ENCODE assay signal across 26 mouse cellular contexts in the genomic region with DNA sequence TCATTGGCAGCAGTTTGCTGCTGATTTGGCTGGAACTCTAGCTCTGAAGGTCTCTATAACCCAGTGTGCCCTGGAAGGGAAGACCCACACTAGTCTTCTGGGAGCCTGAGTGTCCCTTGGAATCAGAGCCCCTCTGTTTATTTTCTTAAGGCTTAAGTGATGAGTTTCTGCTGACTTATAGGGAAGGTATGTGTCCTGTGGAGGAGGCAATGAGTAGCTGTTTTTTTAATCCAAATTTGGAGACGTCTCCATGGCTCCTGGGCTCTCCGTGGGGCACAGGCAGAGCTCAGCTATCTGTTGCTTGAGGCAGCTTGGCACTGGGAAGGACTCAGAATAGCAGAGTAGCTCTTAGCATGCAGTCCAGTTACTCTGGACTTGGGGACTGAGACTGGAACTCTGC.
DNase-seq lines count a peak whose midpoint lies in the region; TF ChIP-seq lines count a peak whose summit lies in the region.
"Had no signal": no experiment of that assay in that cellular context is flagged by ENCODE, and none has a peak within 500 bp of the region (broad histone marks: within the 10 kb centered on the region; RNA-seq: fewer than 3 reads in every experiment).

No protein-coding gene starts in this region.

- no peak overlapping the region for H3K4me3 ChIP-seq in myocyte
- H3K4me3 ChIP-seq: embryonic facial prominence, embryonic 12.5 days; embryonic facial prominence, embryonic 15.5 days; erythroblast, embryonic 14.5 days; forebrain, embryonic 12.5 days; forebrain, embryonic 15.5 days; heart, embryonic 12.5 days; heart, embryonic 15.5 days; hindbrain, embryonic 10.5 days; hindbrain, embryonic 13.5 days; intestine, embryonic 15.5 days had no signal

- intact Hi-C loops in gastrocnemius, postnatal 14 days (cut with DNase I; ENCODE audit: low total_unique reads), result loop anchor here (10.0 kb wide), 1 partner anchor 79 kb away; no protein-coding TSS in a partner anchor

- DNase-seq in 3134 (ENCODE audit: extremely low read depth, insufficient read length, low spot score) (peak; percentile 65), 3T3-L1 (ENCODE audit: low read depth, low spot score) (peak; percentile 80), NIH3T3 (ENCODE audit: low read depth) (peak; percentile 71)
- no peak for DNase-seq in gastrocnemius, postnatal 14 days
- DNase-seq in cerebellum, postnatal 25 days, result no peak
- DNase-seq: adrenal gland, adult 2 months; adrenal gland, postnatal 14 days; B cell, adult 2 months; cerebellum, adult 11-12 months; cerebellum, adult 8-10 months; cerebellum, postnatal 10 days; gastrocnemius, postnatal 36 days; heart, postnatal 10 days; heart, postnatal 36 days; kidney, adult 11 months had no signal

- no peaks in the 10 kb centered on the region for H3K27me3 ChIP-seq in myocyte (ENCODE audit: control insufficient read depth, insufficient read depth, insufficient read length)
- H3K27me3 ChIP-seq: embryonic facial prominence, embryonic 12.5 days; embryonic facial prominence, embryonic 15.5 days; forebrain, embryonic 12.5 days; forebrain, embryonic 15.5 days; heart, embryonic 12.5 days; heart, embryonic 15.5 days; hindbrain, embryonic 13.5 days; intestine, embryonic 15.5 days had no signal

- no peak for TF ChIP-seq POLR2A in myocyte (IDR thresholded peaks at IDR 0.05; ENCODE audit: insufficient read length, low read depth)

- H3K79me2 ChIP-seq in myocyte (ENCODE audit: control insufficient read depth, insufficient read depth), result no peaks in the 10 kb centered on the region

- H3K4me2 ChIP-seq in myocyte (ENCODE audit: low read depth), result peak overlapping the region; percentile 33
- H3K4me2 ChIP-seq: embryonic facial prominence, embryonic 12.5 days; embryonic facial prominence, embryonic 15.5 days; forebrain, embryonic 12.5 days; forebrain, embryonic 15.5 days; heart, embryonic 12.5 days; heart, embryonic 15.5 days; hindbrain, embryonic 13.5 days; intestine, embryonic 15.5 days had no signal

- no peak overlapping the region for H3ac ChIP-seq in myocyte (ENCODE audit: control insufficient read depth, insufficient read length)

- no peaks in the 10 kb centered on the region for H3K36me3 ChIP-seq in myocyte (ENCODE audit: control insufficient read depth, insufficient read depth)
- H3K36me3 ChIP-seq: embryonic facial prominence, embryonic 12.5 days; embryonic facial prominence, embryonic 15.5 days; forebrain, embryonic 12.5 days; forebrain, embryonic 15.5 days; heart, embryonic 12.5 days; heart, embryonic 15.5 days; hindbrain, embryonic 10.5 days; hindbrain, embryonic 13.5 days; intestine, embryonic 15.5 days had no signal

TF ChIP-seq in myocyte, 11 proteins besides CTCF, POLR2A, EP300 and RAD21:
- TF ChIP-seq MYOD1 (IDR thresholded peaks at IDR 0.05; ENCODE audit: control insufficient read depth in 1 of 3, insufficient read length in 2 of 3, low read depth in 2 of 3), result no peak
- no peak for TF ChIP-seq TCF3 (IDR thresholded peaks at IDR 0.05; ENCODE audit: insufficient read length, low read depth)
- TF ChIP-seq POLR2AphosphoS2 (IDR thresholded peaks at IDR 0.05; ENCODE audit: insufficient read length, low read depth), result no peak
- no peak for TF ChIP-seq USF1 (IDR thresholded peaks at IDR 0.05; ENCODE audit: low read depth)
- no peak for TF ChIP-seq MYOG (IDR thresholded peaks at IDR 0.05; ENCODE audit: control insufficient read depth in 1 of 3, insufficient read depth in 1 of 3, insufficient read length in 2 of 3, low read depth in 2 of 3)
- no peak for TF ChIP-seq CEBPB (IDR thresholded peaks at IDR 0.05; ENCODE audit: insufficient read depth, poor library complexity, severe bottlenecking)
- TF ChIP-seq TCF12 (IDR thresholded peaks at IDR 0.05; ENCODE audit: insufficient read depth, poor library complexity, severe bottlenecking), result no peak
- TF ChIP-seq SRF (IDR thresholded peaks at IDR 0.05; ENCODE audit: control insufficient read depth, insufficient read length, low read depth), result no peak
- no peak for TF ChIP-seq MAX (IDR thresholded peaks at IDR 0.05; ENCODE audit: low read depth)
- no peak for TF ChIP-seq E2F4 (IDR thresholded peaks at IDR 0.05; ENCODE audit: insufficient read depth)

Comparison
In these comparisons a context has a peak if more than half of its experiments do, and no peak if none do; other contexts are left out.
1. DNase-seq: peak in 3134 (single experiment), 3T3-L1 (single experiment) and NIH3T3 (single experiment); none in gastrocnemius, postnatal 14 days (single experiment) and cerebellum, postnatal 25 days (0 of 2).